Mouse (Mus musculus): Measurements from ENCODE around the gene 1700001F09Rik. TPM values are rescaled to one million over a fixed set of nuclear protein-coding genes. Genes with fewer than 3 reads are reported as not detected.
A peak's percentile ranks its signal among the peaks of the same experiment; 100 is the strongest.
"Not testable (repeated sequence)": the region's sequence is repeated elsewhere in the genome, so short reads cannot be mapped to it uniquely, and the experiment has no call there.

The 1700001F09Rik gene
- total RNA-seq (2021) (not detected), polyA plus RNA-seq (2012; rRNA removed) (not detected in 2 replicates)
- long read RNA-seq: 0 reads

GRCm38 (mm10) chr14:43347711-43348110 is at the start of gene 1700001F09Rik:
TSS of gene 1700001F09Rik (minus strand) at chr14:43347811.
- intact Hi-C loops (cut with DNase I); H3K9ac ChIP-seq (ENCODE audit: low read depth, low read length); H3K27me3 ChIP-seq (ENCODE audit: control insufficient read depth, insufficient read depth, low read length); H3K4me3 ChIP-seq; H3K79me2 ChIP-seq (replicated peaks; ENCODE audit: control insufficient read depth, insufficient read depth, low read length); H3K4me1 ChIP-seq (ENCODE audit: control insufficient read depth, insufficient read depth, low read length); H3K36me3 ChIP-seq (ENCODE audit: control insufficient read depth, insufficient read depth, low read length); H3K27ac ChIP-seq; DNase-seq: not testable (repeated sequence)

- peak; percentile 7 to 18 for DNase-seq
- H3K9ac ChIP-seq (ENCODE audit: low read depth, low read length); H3K27ac ChIP-seq; H3K79me2 ChIP-seq (replicated peaks; ENCODE audit: control insufficient read depth, insufficient read depth, low read length); H3K4me3 ChIP-seq; H3K36me3 ChIP-seq (ENCODE audit: control insufficient read depth, insufficient read depth, low read length); intact Hi-C loops (cut with DNase I); H3K27me3 ChIP-seq (ENCODE audit: control insufficient read depth, insufficient read depth, low read length); H3K4me1 ChIP-seq (ENCODE audit: control insufficient read depth, insufficient read depth, low read length): not testable (repeated sequence)
- WGBS: 77% methylated on average over 11 of the region's 11 CpGs
Measured at GRCm38 (mm10) chr14:43361713-43362112, 14.1 kb upstream of the 1700001F09Rik start.

- intact Hi-C loops (cut with DNase I); H3K4me3 ChIP-seq; H3K36me3 ChIP-seq (ENCODE audit: control insufficient read depth, insufficient read depth, low read length); H3K27me3 ChIP-seq (ENCODE audit: control insufficient read depth, insufficient read depth, low read length); H3K27ac ChIP-seq; H3K9ac ChIP-seq (ENCODE audit: low read depth, low read length); H3K4me1 ChIP-seq (ENCODE audit: control insufficient read depth, insufficient read depth, low read length); H3K79me2 ChIP-seq (replicated peaks; ENCODE audit: control insufficient read depth, insufficient read depth, low read length): not testable (repeated sequence)
- DNase-seq: peak; percentile 5 to 21
- 37% methylated on average over 1 of the region's 1 CpGs for WGBS
Measured at GRCm38 (mm10) chr14:43359246-43359645, 11.6 kb upstream of the 1700001F09Rik start.

GRCm38 (mm10) chr14:43357496-43357895 is 9.9 kb upstream of the 1700001F09Rik start:
- intact Hi-C loops (cut with DNase I); DNase-seq: not testable (repeated sequence)

GRCm38 (mm10) chr14:43352944-43353343 is 5.3 kb upstream of the 1700001F09Rik start:
- H3K27ac ChIP-seq; H3K79me2 ChIP-seq (replicated peaks; ENCODE audit: control insufficient read depth, insufficient read depth, low read length); intact Hi-C loops (cut with DNase I); H3K4me1 ChIP-seq (ENCODE audit: control insufficient read depth, insufficient read depth, low read length); H3K27me3 ChIP-seq (ENCODE audit: control insufficient read depth, insufficient read depth, low read length); H3K9ac ChIP-seq (ENCODE audit: low read depth, low read length); H3K36me3 ChIP-seq (ENCODE audit: control insufficient read depth, insufficient read depth, low read length); H3K4me3 ChIP-seq: not testable (repeated sequence)
- WGBS: 44% methylated on average over 1 of the region's 2 CpGs
- peak in 1 of 2 experiments; percentile 2 for DNase-seq

More at GRCm38 (mm10) chr14:43357496-43357895, 9.9 kb upstream of the 1700001F09Rik start:
- H3K27ac ChIP-seq; H3K4me1 ChIP-seq (ENCODE audit: control insufficient read depth, insufficient read depth, low read length); H3K4me3 ChIP-seq; H3K79me2 ChIP-seq (replicated peaks; ENCODE audit: control insufficient read depth, insufficient read depth, low read length); H3K27me3 ChIP-seq (ENCODE audit: control insufficient read depth, insufficient read depth, low read length); H3K9ac ChIP-seq (ENCODE audit: low read depth, low read length); H3K36me3 ChIP-seq (ENCODE audit: control insufficient read depth, insufficient read depth, low read length): not testable (repeated sequence)

- H3K4me3 ChIP-seq; H3K36me3 ChIP-seq (ENCODE audit: control insufficient read depth, insufficient read depth, low read length); intact Hi-C loops (cut with DNase I); H3K4me1 ChIP-seq (ENCODE audit: control insufficient read depth, insufficient read depth, low read length); H3K9ac ChIP-seq (ENCODE audit: low read depth, low read length); DNase-seq; H3K27ac ChIP-seq; H3K79me2 ChIP-seq (replicated peaks; ENCODE audit: control insufficient read depth, insufficient read depth, low read length); H3K27me3 ChIP-seq (ENCODE audit: control insufficient read depth, insufficient read depth, low read length): not testable (repeated sequence)
- WGBS: 53% methylated on average over 1 of the region's 1 CpGs
Measured at GRCm38 (mm10) chr14:43337646-43338045, 10.0 kb downstream of the 1700001F09Rik start.

GRCm38 (mm10) chr14:43331362-43331880 is 16.2 kb downstream of the 1700001F09Rik start:
- H3K9ac ChIP-seq (ENCODE audit: low read depth, low read length); H3K27me3 ChIP-seq (ENCODE audit: control insufficient read depth, insufficient read depth, low read length); H3K4me3 ChIP-seq; H3K36me3 ChIP-seq (ENCODE audit: control insufficient read depth, insufficient read depth, low read length); H3K4me1 ChIP-seq (ENCODE audit: control insufficient read depth, insufficient read depth, low read length); H3K79me2 ChIP-seq (replicated peaks; ENCODE audit: control insufficient read depth, insufficient read depth, low read length); intact Hi-C loops (cut with DNase I); H3K27ac ChIP-seq: not testable (repeated sequence)
- peak in 1 of 2 experiments; percentile 20 for DNase-seq
- 81% methylated on average over 11 of the region's 11 CpGs for WGBS

GRCm38 (mm10) chr14:43328603-43329002 is 19.0 kb downstream of the 1700001F09Rik start:
- H3K4me3 ChIP-seq; H3K79me2 ChIP-seq (replicated peaks; ENCODE audit: control insufficient read depth, insufficient read depth, low read length); H3K27ac ChIP-seq; DNase-seq; H3K9ac ChIP-seq (ENCODE audit: low read depth, low read length); intact Hi-C loops (cut with DNase I); H3K4me1 ChIP-seq (ENCODE audit: control insufficient read depth, insufficient read depth, low read length); H3K27me3 ChIP-seq (ENCODE audit: control insufficient read depth, insufficient read depth, low read length); H3K36me3 ChIP-seq (ENCODE audit: control insufficient read depth, insufficient read depth, low read length): not testable (repeated sequence)
- 48% methylated on average over 2 of the region's 2 CpGs for WGBS

- intact Hi-C loops (cut with DNase I); H3K27me3 ChIP-seq (ENCODE audit: control insufficient read depth, insufficient read depth, low read length); H3K4me3 ChIP-seq; DNase-seq; H3K36me3 ChIP-seq (ENCODE audit: control insufficient read depth, insufficient read depth, low read length); H3K9ac ChIP-seq (ENCODE audit: low read depth, low read length); H3K27ac ChIP-seq; H3K79me2 ChIP-seq (replicated peaks; ENCODE audit: control insufficient read depth, insufficient read depth, low read length); H3K4me1 ChIP-seq (ENCODE audit: control insufficient read depth, insufficient read depth, low read length): not testable (repeated sequence)
Measured at GRCm38 (mm10) chr14:43319516-43319915, 28.1 kb downstream of the 1700001F09Rik start.

GRCm38 (mm10) chr14:43293503-43293902 is 54.1 kb downstream of the 1700001F09Rik start, which contains the start of gene Gm8127:
TSS of gene Gm8127 (minus strand) at chr14:43293832.
- H3K27ac ChIP-seq; H3K4me1 ChIP-seq (ENCODE audit: control insufficient read depth, insufficient read depth, low read length); H3K9ac ChIP-seq (ENCODE audit: low read depth, low read length); H3K4me3 ChIP-seq; H3K36me3 ChIP-seq (ENCODE audit: control insufficient read depth, insufficient read depth, low read length); intact Hi-C loops (cut with DNase I); H3K79me2 ChIP-seq (replicated peaks; ENCODE audit: control insufficient read depth, insufficient read depth, low read length); H3K27me3 ChIP-seq (ENCODE audit: control insufficient read depth, insufficient read depth, low read length); DNase-seq: not testable (repeated sequence)
- WGBS: 62% methylated on average over 3 of the region's 3 CpGs
